Mouse (Mus musculus) liver, postnatal 0 days (tissue): Measurements from ENCODE around the gene Plekhb1. TPM values are rescaled to one million over a fixed set of nuclear protein-coding genes. Genes with fewer than 3 reads are reported as not detected.

ENCODE experiments used
- ATAC-seq: fragments of 200-750 bp; cut with Nextera tagmentation; 2 replicates; pipeline ENCODE4 v1.8.0; 2017; ENCODE audit warnings: mild to moderate bottlenecking, moderate library complexity
- DNase-seq: peaks from one replicate; pipeline ENCODE4 v3.0.0-alpha.2; 2016
- H3K27ac ChIP-seq: fragments of 300-500 bp; sonication (generic); 2 replicates; pipeline ENCODE4 v1.5.1; 2014; ENCODE audit warnings: antibody characterized with exemption, moderate library complexity, mild to moderate bottlenecking, low read depth
- H3K27me3 ChIP-seq: fragments of 300-500 bp; sonication (generic); 2 replicates; pipeline ENCODE4 v1.6.1; 2014; ENCODE audit warnings: low read length, control low read depth, mixed read lengths; ENCODE audit not compliant: insufficient read depth
- H3K36me3 ChIP-seq: fragments of 300-500 bp; sonication (generic); replicated peaks from 2 replicates; pipeline ENCODE4 v1.6.1; 2014; ENCODE audit warnings: mild to moderate bottlenecking, control low read depth, low read length, moderate library complexity, mixed read lengths; ENCODE audit not compliant: insufficient read depth
- H3K4me1 ChIP-seq: fragments of 300-500 bp; sonication (generic); 2 replicates; pipeline ENCODE4 v1.6.1; 2014; ENCODE audit warnings: antibody characterized with exemption, mild to moderate bottlenecking, control low read depth; ENCODE audit not compliant: insufficient read depth
- H3K4me2 ChIP-seq: fragments of 300-500 bp; sonication (generic); 2 replicates; pipeline ENCODE4 v1.6.1; 2014; ENCODE audit warnings: low read depth, mild to moderate bottlenecking, low read length, moderate library complexity, mixed read lengths
- H3K4me3 ChIP-seq: fragments of 300-500 bp; sonication (generic); 2 replicates; pipeline ENCODE4 v1.5.1; 2014; ENCODE audit warnings: low read depth, low read length
- H3K9ac ChIP-seq: fragments of 300-500 bp; sonication (generic); replicated peaks from 2 replicates; pipeline ENCODE4 v1.6.1; 2014; ENCODE audit warnings: mild to moderate bottlenecking, moderate library complexity
- H3K9me3 ChIP-seq: fragments of 300-500 bp; sonication (generic); 2 replicates; pipeline ENCODE4 v1.6.1; 2016; ENCODE audit warnings: mild to moderate bottlenecking, control low read depth, low read length, mixed read lengths
- CTCF ChIP-seq: sonication (generic); IDR thresholded peaks from 2 replicates; pipeline ENCODE4 v1.5.1; 2016; ENCODE audit warnings: antibody characterized with exemption, low read depth
- EP300 ChIP-seq: IDR thresholded peaks from 2 replicates; pipeline ENCODE4 v1.6.1; 2016; ENCODE audit warnings: antibody characterized with exemption, low read depth, mild to moderate bottlenecking
- WGBS: fragments of 180-500 bp; shearing (Covaris S2); extraction: QIAGEN DNeasy Blood & Tissue Kit; methylation state at CpG from one replicate; pipeline ENCODE4 v1.1.7; 2014; ENCODE audit not compliant: insufficient replicate concordance; 5-methylcytosine and 5-hydroxymethylcytosine counted together
- polyA plus RNA-seq: library from polyadenylated mRNA; unstranded; fragments of >200 nt; fragmentation: Nextera tagmentation; extraction: Ambion mirVana; gene quantifications from 2 replicates; pipeline ENCODE4 v1.2.1, GENCODE M21; 2015

Plekhb1 gene
- 0.60 and 0.72 TPM in 2 replicates for polyA plus RNA-seq

GRCm38 (mm10) chr7:100662231-100662630 is at the start of gene Plekhb1:
Plekhb1 (minus strand) TSS chr7:100662414.
- H3K4me2 ChIP-seq, result no peak within 1 kb of the TSS

GRCm38 (mm10) chr7:100706883-100707480 is 44.8 kb upstream of the Plekhb1 start:
- under 1% methylated on average over 22 of the region's 23 CpGs for WGBS
- H3K9ac ChIP-seq, result peak overlapping the region; percentile 92
- TF ChIP-seq EP300, result no peak
- TF ChIP-seq CTCF, result no peak
- no peaks in the 10 kb centered on the region for H3K36me3 ChIP-seq
- H3K27me3 ChIP-seq, result no peaks in the 10 kb centered on the region
- DNase-seq (no peak), ATAC-seq (peak; percentile 7; the same call in 1 of the 2 replicates)
- peaks cover 19% of the 10 kb centered on the region for H3K4me1 ChIP-seq
- H3K9me3 ChIP-seq, result no peaks in the 10 kb centered on the region
- H3K4me2 ChIP-seq, result peak overlapping the region; percentile 94
- peak overlapping the region; percentile 85 for H3K27ac ChIP-seq
- H3K4me3 ChIP-seq, result peak overlapping the region; percentile 95

More at GRCm38 (mm10) chr7:100662231-100662630, at the start of gene Plekhb1:
- Histone ChIP-seq H3K27ac (no peak within 1 kb of the TSS), H3K27me3 (no peaks in the 10 kb centered on the region; the same call in 1 of the 2 replicates), H3K4me1 (no peaks in the 10 kb centered on the region; the same call in 1 of the 2 replicates), H3K9me3 (no peaks in the 10 kb centered on the region), H3K36me3 (no peaks in the 10 kb centered on the region), H3K4me3 (no peak within 1 kb of the TSS), H3K9ac (no peak within 1 kb of the TSS)
- 78% methylated on average over 8 of the region's 8 CpGs for WGBS
- TF ChIP-seq CTCF (no peak), EP300 (no peak)
- ATAC-seq (no peak), DNase-seq (no peak)

- Histone ChIP-seq H3K4me1 (peaks cover 17% of the 10 kb centered on the region), H3K27ac (peak within 1 kb of the TSS; percentile 93), H3K9ac (peak within 1 kb of the TSS; percentile 92), H3K4me2 (peak within 1 kb of the TSS; percentile 94), H3K36me3 (no peaks in the 10 kb centered on the region), H3K9me3 (no peaks in the 10 kb centered on the region), H3K4me3 (peak within 1 kb of the TSS; percentile 95), H3K27me3 (no peaks in the 10 kb centered on the region)
- DNase-seq (peak; percentile 95), ATAC-seq (peak; percentile 98)
- 0% methylated on average over 29 of the region's 37 CpGs for WGBS
- TF ChIP-seq EP300, result peak; percentile 83; the same call in 1 of the 2 replicates
- no peak for TF ChIP-seq CTCF
These were observed 44.1 kb upstream of the Plekhb1 start, which contains the start of gene Fam168a for GRCm38 (mm10) chr7:100706143-100706841. Fam168a (plus strand) TSS chr7:100706635.

- H3K4me3 ChIP-seq, result no peak overlapping the region
- no peak overlapping the region for H3K9ac ChIP-seq
- no peaks in the 10 kb centered on the region for H3K27me3 ChIP-seq
- no peak overlapping the region for H3K4me2 ChIP-seq
- no peaks in the 10 kb centered on the region for H3K9me3 ChIP-seq
- DNase-seq, result no peak
- H3K4me1 ChIP-seq, result peaks cover 7% of the 10 kb centered on the region; the same call in 1 of the 2 replicates
- H3K27ac ChIP-seq, result no peak overlapping the region; the same call in 1 of the 2 replicates
- H3K36me3 ChIP-seq, result no peaks in the 10 kb centered on the region
- TF ChIP-seq CTCF, result no peak
- TF ChIP-seq EP300, result no peak
- peak; percentile 51 for ATAC-seq
- 55% methylated on average over 8 of the region's 8 CpGs for WGBS
These were observed 37.9 kb upstream of the Plekhb1 start for GRCm38 (mm10) chr7:100699771-100700770.

- TF ChIP-seq EP300, result no peak
- TF ChIP-seq CTCF, result no peak
- ATAC-seq (no peak), DNase-seq (no peak)
- WGBS, result 77% methylated on average over 8 of the region's 8 CpGs
- no peak overlapping the region for H3K4me2 ChIP-seq
- H3K4me3 ChIP-seq, result no peak overlapping the region
- H3K4me1 ChIP-seq, result no peaks in the 10 kb centered on the region
- H3K36me3 ChIP-seq, result no peaks in the 10 kb centered on the region
- H3K9me3 ChIP-seq, result no peaks in the 10 kb centered on the region
- H3K27ac ChIP-seq, result no peak overlapping the region
- no peaks in the 10 kb centered on the region for H3K27me3 ChIP-seq
- H3K9ac ChIP-seq, result no peak overlapping the region
These were observed 31.0 kb upstream of the Plekhb1 start for GRCm38 (mm10) chr7:100693199-100693598.
